Mouse (Mus musculus) lung, embryonic 15.5 days (tissue): ENCODE data around the gene Cop1. TPM values are rescaled to one million over a fixed set of nuclear protein-coding genes. Genes with fewer than 3 reads are reported as not detected.

ENCODE experiments used
- ATAC-seq: fragments of 200-750 bp; cut with Nextera tagmentation; 2 replicates; pipeline ENCODE4 v1.8.0; 2017; ENCODE audit warnings: moderate number of reproducible peaks, borderline replicate concordance; ENCODE audit not compliant: low FRiP score, low TSS enrichment; ENCODE audit errors: extremely low read depth
- H3K27ac ChIP-seq: fragments of 300-500 bp; sonication (generic); 2 replicates; pipeline ENCODE4 v1.5.1; 2015; ENCODE audit warnings: moderate library complexity, mild to moderate bottlenecking, inconsistent platforms
- H3K27me3 ChIP-seq: fragments of 300-500 bp; sonication (generic); 2 replicates; pipeline ENCODE4 v1.6.1; 2015; ENCODE audit warnings: inconsistent platforms
- H3K36me3 ChIP-seq: fragments of 300-500 bp; sonication (generic); 2 replicates; pipeline ENCODE4 v1.6.1; 2015; ENCODE audit warnings: inconsistent platforms
- H3K4me1 ChIP-seq: fragments of 300-500 bp; sonication (generic); 2 replicates; pipeline ENCODE4 v1.6.1; 2015; ENCODE audit warnings: inconsistent platforms
- H3K4me2 ChIP-seq: fragments of 300-500 bp; sonication (generic); 2 replicates; pipeline ENCODE4 v1.6.1; 2015; ENCODE audit warnings: inconsistent platforms, mild to moderate bottlenecking, moderate library complexity
- H3K4me3 ChIP-seq: fragments of 300-500 bp; sonication (generic); 2 replicates; pipeline ENCODE4 v1.5.1; 2015; ENCODE audit warnings: mild to moderate bottlenecking, inconsistent platforms
- H3K9ac ChIP-seq: fragments of 300-500 bp; sonication (generic); 2 replicates; pipeline ENCODE4 v1.6.1; 2015; ENCODE audit warnings: inconsistent platforms
- H3K9me3 ChIP-seq: fragments of 300-500 bp; sonication (generic); 2 replicates; pipeline ENCODE4 v1.6.1; 2016; ENCODE audit warnings: inconsistent platforms
- WGBS: fragments of 180-500 bp; shearing (Covaris S2); methylation state at CpG from one replicate; pipeline ENCODE4 v1.1.7; 2015; 5-methylcytosine and 5-hydroxymethylcytosine counted together
- polyA plus RNA-seq: library from polyadenylated mRNA; unstranded; fragments of >200 nt; fragmentation: Nextera tagmentation; extraction: Ambion mirVana; gene quantifications from 2 replicates; pipeline ENCODE4 v1.2.1, GENCODE M21; 2015

The Cop1 gene
- polyA plus RNA-seq, 1 experiment from 2014 or later = 97.5 TPM

GRCm38 (mm10) chr1:159301418-159302082, 69.4 kb downstream of the Cop1 start:
- Histone ChIP-seq H3K4me3 (no peak overlapping the region), H3K4me2 (no peak overlapping the region), H3K4me1 (no peaks in the 10 kb centered on the region), H3K36me3 (no peaks in the 10 kb centered on the region), H3K9me3 (no peaks in the 10 kb centered on the region), H3K27ac (no peak overlapping the region), H3K27me3 (no peaks in the 10 kb centered on the region), H3K9ac (no peak overlapping the region)
- ATAC-seq = no peak
- WGBS = 90% methylated on average over 7 of the region's 7 CpGs

- H3K9ac ChIP-seq = no peak overlapping the region
- H3K9me3 ChIP-seq = no peaks in the 10 kb centered on the region
- no peak overlapping the region for H3K4me2 ChIP-seq
- no peak overlapping the region for H3K27ac ChIP-seq
- no peak overlapping the region for H3K4me3 ChIP-seq
- WGBS = 68% methylated on average over 2 of the region's 2 CpGs
- H3K27me3 ChIP-seq = no peaks in the 10 kb centered on the region
- ATAC-seq = no peak
- no peaks in the 10 kb centered on the region for H3K4me1 ChIP-seq
- H3K36me3 ChIP-seq = 0 out of 2 replicates have a peak, but pooled peaks cover 10% of the 10 kb centered on the region
These were observed 81.5 kb downstream of the Cop1 start for GRCm38 (mm10) chr1:159313625-159314024.

GRCm38 (mm10) chr1:159322586-159322985, 90.5 kb downstream of the Cop1 start:
- Histone ChIP-seq H3K27me3 (no peaks in the 10 kb centered on the region), H3K4me2 (no peak overlapping the region), H3K4me1 (no peaks in the 10 kb centered on the region), H3K36me3 (peaks cover 3% of the 10 kb centered on the region; the same call in 1 of the 2 replicates), H3K27ac (no peak overlapping the region), H3K9ac (no peak overlapping the region), H3K4me3 (no peak overlapping the region), H3K9me3 (no peaks in the 10 kb centered on the region)
- WGBS = 79% methylated on average over 1 of the region's 1 CpGs
- no peak for ATAC-seq

- Histone ChIP-seq H3K4me2 (no peak overlapping the region), H3K27me3 (no peaks in the 10 kb centered on the region), H3K4me1 (no peaks in the 10 kb centered on the region), H3K9ac (no peak overlapping the region), H3K4me3 (no peak overlapping the region), H3K36me3 (peaks cover 29% of the 10 kb centered on the region), H3K27ac (no peak overlapping the region), H3K9me3 (no peaks in the 10 kb centered on the region)
- WGBS = 70% methylated on average over 4 of the region's 4 CpGs
- ATAC-seq = no peak
These were observed 98.9 kb downstream of the Cop1 start for GRCm38 (mm10) chr1:159331008-159331407.

GRCm38 (mm10) chr1:159334157-159334556, 102.0 kb downstream of the Cop1 start:
- H3K36me3 ChIP-seq = peaks cover 28% of the 10 kb centered on the region
- no peak overlapping the region for H3K4me3 ChIP-seq
- H3K9ac ChIP-seq = no peak overlapping the region
- no peaks in the 10 kb centered on the region for H3K27me3 ChIP-seq
- 95% methylated on average over 4 of the region's 4 CpGs for WGBS
- H3K4me1 ChIP-seq = no peaks in the 10 kb centered on the region
- H3K9me3 ChIP-seq = no peaks in the 10 kb centered on the region
- no peak for ATAC-seq
- no peak overlapping the region for H3K27ac ChIP-seq
- H3K4me2 ChIP-seq = no peak overlapping the region

- H3K36me3 ChIP-seq = peaks cover 21% of the 10 kb centered on the region
- no peaks in the 10 kb centered on the region for H3K9me3 ChIP-seq
- H3K9ac ChIP-seq = no peak overlapping the region
- no peaks in the 10 kb centered on the region for H3K27me3 ChIP-seq
- no peak overlapping the region for H3K4me2 ChIP-seq
- H3K4me3 ChIP-seq = no peak overlapping the region
- H3K27ac ChIP-seq = no peak overlapping the region
- WGBS = 63% methylated on average over 2 of the region's 2 CpGs
- no peak for ATAC-seq
- no peaks in the 10 kb centered on the region for H3K4me1 ChIP-seq
These were observed 110.2 kb downstream of the Cop1 start for GRCm38 (mm10) chr1:159342355-159342754.

- no peak for ATAC-seq
- Histone ChIP-seq H3K27me3 (no peaks in the 10 kb centered on the region), H3K4me3 (no peak overlapping the region), H3K9me3 (no peaks in the 10 kb centered on the region), H3K9ac (no peak overlapping the region), H3K27ac (no peak overlapping the region), H3K4me1 (no peaks in the 10 kb centered on the region), H3K4me2 (no peak overlapping the region), H3K36me3 (0 out of 2 replicates have a peak, but pooled peaks cover 13% of the 10 kb centered on the region)
- WGBS = 84% methylated on average over 1 of the region's 1 CpGs
These were observed 123.0 kb downstream of the Cop1 start for GRCm38 (mm10) chr1:159355027-159355570.

- 0 out of 2 replicates have a peak, but pooled peaks cover 7% of the 10 kb centered on the region for H3K36me3 ChIP-seq
- H3K27me3 ChIP-seq = no peaks in the 10 kb centered on the region
- no peaks in the 10 kb centered on the region for H3K9me3 ChIP-seq
- no peaks in the 10 kb centered on the region for H3K4me1 ChIP-seq
- ATAC-seq = no peak
- H3K9ac ChIP-seq = no peak overlapping the region
- H3K27ac ChIP-seq = no peak overlapping the region
- H3K4me2 ChIP-seq = no peak overlapping the region
- WGBS = 82% methylated on average over 5 of the region's 5 CpGs
- no peak overlapping the region for H3K4me3 ChIP-seq
These were observed 126.6 kb downstream of the Cop1 start for GRCm38 (mm10) chr1:159358713-159359112.

GRCm38 (mm10) chr1:159371881-159372390, 139.8 kb downstream of the Cop1 start:
- Histone ChIP-seq H3K4me1 (no peaks in the 10 kb centered on the region), H3K4me2 (no peak overlapping the region), H3K4me3 (no peak overlapping the region), H3K36me3 (no peaks in the 10 kb centered on the region), H3K9me3 (no peaks in the 10 kb centered on the region), H3K27ac (no peak overlapping the region), H3K27me3 (no peaks in the 10 kb centered on the region), H3K9ac (no peak overlapping the region)
- WGBS = 55% methylated on average over 4 of the region's 4 CpGs
- no peak for ATAC-seq

GRCm38 (mm10) chr1:159382218-159382617, 150.1 kb downstream of the Cop1 start:
- 52% methylated on average over 1 of the region's 1 CpGs for WGBS
- no peak for ATAC-seq
- H3K27ac ChIP-seq = no peak overlapping the region

GRCm38 (mm10) chr1:159382916-159383315, 150.8 kb downstream of the Cop1 start:
- Histone ChIP-seq H3K9me3 (no peaks in the 10 kb centered on the region), H3K27ac (no peak overlapping the region), H3K4me2 (no peak overlapping the region), H3K4me1 (no peaks in the 10 kb centered on the region), H3K4me3 (no peak overlapping the region), H3K36me3 (no peaks in the 10 kb centered on the region), H3K9ac (no peak overlapping the region), H3K27me3 (no peaks in the 10 kb centered on the region)
- 82% methylated on average over 2 of the region's 2 CpGs for WGBS
- no peak for ATAC-seq

More at GRCm38 (mm10) chr1:159382218-159382617, 150.1 kb downstream of the Cop1 start:
- Histone ChIP-seq H3K4me2 (no peak overlapping the region), H3K36me3 (no peaks in the 10 kb centered on the region), H3K4me1 (no peaks in the 10 kb centered on the region), H3K9me3 (no peaks in the 10 kb centered on the region), H3K9ac (no peak overlapping the region), H3K4me3 (no peak overlapping the region), H3K27me3 (no peaks in the 10 kb centered on the region)

GRCm38 (mm10) chr1:159386458-159386857, 154.3 kb downstream of the Cop1 start:
- WGBS = 29% methylated on average over 5 of the region's 5 CpGs
- Histone ChIP-seq H3K9me3 (no peaks in the 10 kb centered on the region), H3K4me1 (no peaks in the 10 kb centered on the region), H3K36me3 (no peaks in the 10 kb centered on the region), H3K27ac (no peak overlapping the region), H3K27me3 (no peaks in the 10 kb centered on the region), H3K4me3 (no peak overlapping the region), H3K9ac (no peak overlapping the region), H3K4me2 (no peak overlapping the region)
- ATAC-seq = no peak
